Mouse (Mus musculus): ENCODE measurements around the gene Stxbp2. TPM values are rescaled to one million over a fixed set of nuclear protein-coding genes. Genes with fewer than 3 reads are reported as not detected.

Gene Stxbp2
- polyA plus RNA-seq, 1 experiment from 2014 or later = 70.8 TPM

- Histone ChIP-seq H3K4me1 (ENCODE audit: control insufficient read depth, insufficient read depth, low read length) (no peaks in the 10 kb centered on the region), H3K27ac (ENCODE audit: low read depth, low read length) (peak within 1 kb of the TSS; percentile 42; the same call in 1 of the 2 replicates), H3K27me3 (ENCODE audit: control insufficient read depth, insufficient read depth, low read length) (no peaks in the 10 kb centered on the region), H3K9me3 (ENCODE audit: control insufficient read depth, low read length) (no peaks in the 10 kb centered on the region), H3K36me3 (ENCODE audit: control insufficient read depth, insufficient read depth, low read length) (no peaks in the 10 kb centered on the region), H3K4me3 (ENCODE audit: low read length) (peak within 1 kb of the TSS; percentile 41), H3K4me2 (replicated peaks; ENCODE audit: low read depth, low read length) (peak within 1 kb of the TSS; percentile 59), H3K9ac (ENCODE audit: low read depth, low read length) (peak within 1 kb of the TSS; percentile 53)
- ATAC-seq (ENCODE audit: low FRiP score, low TSS enrichment) = peak; percentile 81
- under 1% methylated on average over 23 of the region's 23 CpGs for WGBS
Observed at GRCm38 (mm10) chr8:3671980-3672491, 41.3 kb downstream of the Stxbp2 start, which contains the start of gene Fcor. Fcor (minus strand) TSS chr8:3672362.

GRCm38 (mm10) chr8:3674671-3675070, 43.9 kb downstream of the Stxbp2 start:
- 52% methylated on average over 3 of the region's 3 CpGs for WGBS
- Histone ChIP-seq H3K4me2 (replicated peaks; ENCODE audit: low read depth, low read length) (no peak overlapping the region), H3K27ac (ENCODE audit: low read depth, low read length) (no peak overlapping the region), H3K9me3 (ENCODE audit: control insufficient read depth, low read length) (no peaks in the 10 kb centered on the region), H3K4me3 (ENCODE audit: low read length) (no peak overlapping the region), H3K9ac (ENCODE audit: low read depth, low read length) (no peak overlapping the region), H3K27me3 (ENCODE audit: control insufficient read depth, insufficient read depth, low read length) (no peaks in the 10 kb centered on the region), H3K4me1 (ENCODE audit: control insufficient read depth, insufficient read depth, low read length) (no peaks in the 10 kb centered on the region; the same call in 1 of the 2 replicates), H3K36me3 (ENCODE audit: control insufficient read depth, insufficient read depth, low read length) (peaks cover 8% of the 10 kb centered on the region; the same call in 1 of the 2 replicates)
- no peak for ATAC-seq (ENCODE audit: low FRiP score, low TSS enrichment)

GRCm38 (mm10) chr8:3676131-3676992, 45.6 kb downstream of the Stxbp2 start, which contains the start of gene Trappc5:
Trappc5 (plus strand) TSS chr8:3676299.
- H3K9ac ChIP-seq (ENCODE audit: low read depth, low read length) = peak within 1 kb of the TSS; percentile 93
- WGBS = 2% methylated on average over 61 of the region's 61 CpGs
- H3K4me2 ChIP-seq (replicated peaks; ENCODE audit: low read depth, low read length) = peak within 1 kb of the TSS; percentile 56
- peak within 1 kb of the TSS; percentile 72 for H3K4me3 ChIP-seq (ENCODE audit: low read length)
- no peaks in the 10 kb centered on the region; the same call in 1 of the 2 replicates for H3K4me1 ChIP-seq (ENCODE audit: control insufficient read depth, insufficient read depth, low read length)
- H3K36me3 ChIP-seq (ENCODE audit: control insufficient read depth, insufficient read depth, low read length) = peaks cover 20% of the 10 kb centered on the region
- no peaks in the 10 kb centered on the region for H3K27me3 ChIP-seq (ENCODE audit: control insufficient read depth, insufficient read depth, low read length)
- peak; percentile 81 for ATAC-seq (ENCODE audit: low FRiP score, low TSS enrichment)
- peak within 1 kb of the TSS; percentile 84 for H3K27ac ChIP-seq (ENCODE audit: low read depth, low read length)
- H3K9me3 ChIP-seq (ENCODE audit: control insufficient read depth, low read length) = no peaks in the 10 kb centered on the region

GRCm38 (mm10) chr8:3676993-3677579, 46.3 kb downstream of the Stxbp2 start:
- Histone ChIP-seq H3K27ac (ENCODE audit: low read depth, low read length) (peak overlapping the region; percentile 84; the same call in 1 of the 2 replicates), H3K4me3 (ENCODE audit: low read length) (peak overlapping the region; percentile 72), H3K4me1 (ENCODE audit: control insufficient read depth, insufficient read depth, low read length) (no peaks in the 10 kb centered on the region; the same call in 1 of the 2 replicates), H3K9me3 (ENCODE audit: control insufficient read depth, low read length) (no peaks in the 10 kb centered on the region), H3K4me2 (replicated peaks; ENCODE audit: low read depth, low read length) (peak overlapping the region; percentile 56), H3K9ac (ENCODE audit: low read depth, low read length) (peak overlapping the region; percentile 93), H3K36me3 (ENCODE audit: control insufficient read depth, insufficient read depth, low read length) (peaks cover 22% of the 10 kb centered on the region), H3K27me3 (ENCODE audit: control insufficient read depth, insufficient read depth, low read length) (no peaks in the 10 kb centered on the region)
- WGBS = 3% methylated on average over 15 of the region's 15 CpGs
- peak; percentile 16; the same call in 1 of the 2 replicates for ATAC-seq (ENCODE audit: low FRiP score, low TSS enrichment)

- Histone ChIP-seq H3K9me3 (ENCODE audit: control insufficient read depth, low read length) (no peaks in the 10 kb centered on the region), H3K4me2 (replicated peaks; ENCODE audit: low read depth, low read length) (no peak overlapping the region), H3K4me1 (ENCODE audit: control insufficient read depth, insufficient read depth, low read length) (no peaks in the 10 kb centered on the region; the same call in 1 of the 2 replicates), H3K9ac (ENCODE audit: low read depth, low read length) (no peak overlapping the region), H3K27ac (ENCODE audit: low read depth, low read length) (no peak overlapping the region), H3K27me3 (ENCODE audit: control insufficient read depth, insufficient read depth, low read length) (no peaks in the 10 kb centered on the region), H3K36me3 (ENCODE audit: control insufficient read depth, insufficient read depth, low read length) (peaks cover 22% of the 10 kb centered on the region), H3K4me3 (ENCODE audit: low read length) (no peak overlapping the region)
- 96% methylated on average over 23 of the region's 23 CpGs for WGBS
- no peak for ATAC-seq (ENCODE audit: low FRiP score, low TSS enrichment)
Observed at GRCm38 (mm10) chr8:3678831-3679230, 48.1 kb downstream of the Stxbp2 start.

GRCm38 (mm10) chr8:3679236-3679635, 48.5 kb downstream of the Stxbp2 start:
- Histone ChIP-seq H3K9ac (ENCODE audit: low read depth, low read length) (no peak overlapping the region), H3K4me1 (ENCODE audit: control insufficient read depth, insufficient read depth, low read length) (no peaks in the 10 kb centered on the region; the same call in 1 of the 2 replicates), H3K4me2 (replicated peaks; ENCODE audit: low read depth, low read length) (no peak overlapping the region), H3K9me3 (ENCODE audit: control insufficient read depth, low read length) (no peaks in the 10 kb centered on the region), H3K4me3 (ENCODE audit: low read length) (no peak overlapping the region), H3K36me3 (ENCODE audit: control insufficient read depth, insufficient read depth, low read length) (peaks cover 22% of the 10 kb centered on the region), H3K27me3 (ENCODE audit: control insufficient read depth, insufficient read depth, low read length) (no peaks in the 10 kb centered on the region), H3K27ac (ENCODE audit: low read depth, low read length) (no peak overlapping the region)
- ATAC-seq (ENCODE audit: low FRiP score, low TSS enrichment) = no peak
- WGBS = 94% methylated on average over 23 of the region's 23 CpGs

GRCm38 (mm10) chr8:3679656-3680055, 48.9 kb downstream of the Stxbp2 start:
- WGBS = 93% methylated on average over 5 of the region's 5 CpGs
- H3K36me3 ChIP-seq (ENCODE audit: control insufficient read depth, insufficient read depth, low read length) = peaks cover 22% of the 10 kb centered on the region
- no peak overlapping the region for H3K27ac ChIP-seq (ENCODE audit: low read depth, low read length)
- no peak overlapping the region for H3K4me3 ChIP-seq (ENCODE audit: low read length)
- H3K9me3 ChIP-seq (ENCODE audit: control insufficient read depth, low read length) = no peaks in the 10 kb centered on the region
- no peak for ATAC-seq (ENCODE audit: low FRiP score, low TSS enrichment)
- H3K27me3 ChIP-seq (ENCODE audit: control insufficient read depth, insufficient read depth, low read length) = no peaks in the 10 kb centered on the region
- no peaks in the 10 kb centered on the region; the same call in 1 of the 2 replicates for H3K4me1 ChIP-seq (ENCODE audit: control insufficient read depth, insufficient read depth, low read length)
- no peak overlapping the region for H3K9ac ChIP-seq (ENCODE audit: low read depth, low read length)
- no peak overlapping the region for H3K4me2 ChIP-seq (replicated peaks; ENCODE audit: low read depth, low read length)

- Histone ChIP-seq H3K4me3 (ENCODE audit: low read length) (no peak overlapping the region), H3K4me2 (replicated peaks; ENCODE audit: low read depth, low read length) (no peak overlapping the region), H3K4me1 (ENCODE audit: control insufficient read depth, insufficient read depth, low read length) (no peaks in the 10 kb centered on the region; the same call in 1 of the 2 replicates), H3K27ac (ENCODE audit: low read depth, low read length) (no peak overlapping the region), H3K9me3 (ENCODE audit: control insufficient read depth, low read length) (no peaks in the 10 kb centered on the region), H3K9ac (ENCODE audit: low read depth, low read length) (no peak overlapping the region), H3K36me3 (ENCODE audit: control insufficient read depth, insufficient read depth, low read length) (peaks cover 22% of the 10 kb centered on the region), H3K27me3 (ENCODE audit: control insufficient read depth, insufficient read depth, low read length) (no peaks in the 10 kb centered on the region)
- 98% methylated on average over 5 of the region's 5 CpGs for WGBS
- no peak for ATAC-seq (ENCODE audit: low FRiP score, low TSS enrichment)
Observed at GRCm38 (mm10) chr8:3682435-3682834, 51.7 kb downstream of the Stxbp2 start.

Measured in kidney, embryonic 14.5 days (tissue).